Mouse (Mus musculus) erythroblast, embryonic 14.5 days (primary cell): ENCODE data around the gene Cars2.

Source experiments
- GATA1 ChIP-seq: IDR thresholded peaks from 2 replicates; pipeline ENCODE4 v1.6.1; 2012; ENCODE audit warnings: low read length, inconsistent platforms, mixed read lengths
- TAL1 ChIP-seq: IDR thresholded peaks from 3 replicates; pipeline ENCODE4 v1.6.1; 2012; ENCODE audit warnings: low read length, inconsistent platforms, mixed read lengths

GRCm38 (mm10) chr8:11592296-11592695 is 41.7 kb upstream of the Cars2 start:
- TF ChIP-seq GATA1, result no peak
- no peak for TF ChIP-seq TAL1
